Mouse (Mus musculus): ENCODE results near the gene Fam171a2. TPM values are rescaled to one million over a fixed set of nuclear protein-coding genes. Genes with fewer than 3 reads are reported as not detected.
A peak's percentile ranks its signal among the peaks of the same experiment; 100 is the strongest.

The Fam171a2 gene
- polyA plus RNA-seq, 1 experiment from 2014 or later, result 2.5 TPM

- 75% methylated on average over 8 of the region's 8 CpGs for WGBS
- H3K27ac ChIP-seq (ENCODE audit: low read length), result no peak overlapping the region
These were observed 21.7 kb downstream of the Fam171a2 start for GRCm38 (mm10) chr11:102425555-102426316.

GRCm38 (mm10) chr11:102424666-102425065 is 22.8 kb downstream of the Fam171a2 start:
- ATAC-seq (ENCODE audit: insufficient read depth, low FRiP score), result no peak
- Histone ChIP-seq H3K27me3 (ENCODE audit: control insufficient read depth, insufficient read depth, low read length) (no peaks in the 10 kb centered on the region), H3K27ac (ENCODE audit: low read length) (no peak overlapping the region), H3K4me2 (ENCODE audit: low read depth, low read length) (no peak overlapping the region), H3K4me1 (ENCODE audit: control insufficient read depth, insufficient read depth, low read length) (peaks cover 3% of the 10 kb centered on the region), H3K9me3 (replicated peaks; ENCODE audit: control insufficient read depth, low read length) (no peaks in the 10 kb centered on the region), H3K4me3 (replicated peaks; ENCODE audit: low read length) (no peak overlapping the region), H3K9ac (ENCODE audit: low read length) (no peak overlapping the region), H3K36me3 (ENCODE audit: control insufficient read depth, insufficient read depth, low read length) (no peaks in the 10 kb centered on the region)
- WGBS, result 70% methylated on average over 6 of the region's 6 CpGs

More at GRCm38 (mm10) chr11:102425555-102426316, 21.7 kb downstream of the Fam171a2 start:
- no peak overlapping the region for H3K4me3 ChIP-seq (replicated peaks; ENCODE audit: low read length)
- H3K36me3 ChIP-seq (ENCODE audit: control insufficient read depth, insufficient read depth, low read length), result no peaks in the 10 kb centered on the region
- H3K4me1 ChIP-seq (ENCODE audit: control insufficient read depth, insufficient read depth, low read length), result peaks cover 6% of the 10 kb centered on the region
- no peaks in the 10 kb centered on the region for H3K27me3 ChIP-seq (ENCODE audit: control insufficient read depth, insufficient read depth, low read length)
- no peak overlapping the region for H3K9ac ChIP-seq (ENCODE audit: low read length)
- no peak overlapping the region for H3K4me2 ChIP-seq (ENCODE audit: low read depth, low read length)
- no peaks in the 10 kb centered on the region for H3K9me3 ChIP-seq (replicated peaks; ENCODE audit: control insufficient read depth, low read length)
- ATAC-seq (ENCODE audit: insufficient read depth, low FRiP score), result no peak

- no peak for ATAC-seq (ENCODE audit: insufficient read depth, low FRiP score)
- H3K9ac ChIP-seq (ENCODE audit: low read length), result no peak overlapping the region
- 46% methylated on average over 8 of the region's 8 CpGs for WGBS
These were observed 25.9 kb downstream of the Fam171a2 start for GRCm38 (mm10) chr11:102421559-102421958.

GRCm38 (mm10) chr11:102418887-102419286 is 28.6 kb downstream of the Fam171a2 start:
- no peaks in the 10 kb centered on the region for H3K36me3 ChIP-seq (ENCODE audit: control insufficient read depth, insufficient read depth, low read length)
- no peak overlapping the region for H3K4me2 ChIP-seq (ENCODE audit: low read depth, low read length)
- no peaks in the 10 kb centered on the region for H3K9me3 ChIP-seq (replicated peaks; ENCODE audit: control insufficient read depth, low read length)
- H3K4me3 ChIP-seq (replicated peaks; ENCODE audit: low read length), result no peak overlapping the region
- no peak overlapping the region for H3K9ac ChIP-seq (ENCODE audit: low read length)
- no peak for ATAC-seq (ENCODE audit: insufficient read depth, low FRiP score)
- no peak overlapping the region for H3K27ac ChIP-seq (ENCODE audit: low read length)
- H3K4me1 ChIP-seq (ENCODE audit: control insufficient read depth, insufficient read depth, low read length), result no peaks in the 10 kb centered on the region
- H3K27me3 ChIP-seq (ENCODE audit: control insufficient read depth, insufficient read depth, low read length), result no peaks in the 10 kb centered on the region

More at GRCm38 (mm10) chr11:102421559-102421958, 25.9 kb downstream of the Fam171a2 start:
- Histone ChIP-seq H3K4me1 (ENCODE audit: control insufficient read depth, insufficient read depth, low read length) (no peaks in the 10 kb centered on the region), H3K4me2 (ENCODE audit: low read depth, low read length) (no peak overlapping the region), H3K4me3 (replicated peaks; ENCODE audit: low read length) (no peak overlapping the region), H3K27me3 (ENCODE audit: control insufficient read depth, insufficient read depth, low read length) (no peaks in the 10 kb centered on the region), H3K27ac (ENCODE audit: low read length) (no peak overlapping the region), H3K9me3 (replicated peaks; ENCODE audit: control insufficient read depth, low read length) (no peaks in the 10 kb centered on the region), H3K36me3 (ENCODE audit: control insufficient read depth, insufficient read depth, low read length) (no peaks in the 10 kb centered on the region)

- H3K9ac ChIP-seq (ENCODE audit: low read length), result no peak overlapping the region
- no peaks in the 10 kb centered on the region for H3K27me3 ChIP-seq (ENCODE audit: control insufficient read depth, insufficient read depth, low read length)
- 72% methylated on average over 1 of the region's 1 CpGs for WGBS
- H3K4me2 ChIP-seq (ENCODE audit: low read depth, low read length), result no peak overlapping the region
- H3K9me3 ChIP-seq (replicated peaks; ENCODE audit: control insufficient read depth, low read length), result no peaks in the 10 kb centered on the region
- H3K4me3 ChIP-seq (replicated peaks; ENCODE audit: low read length), result no peak overlapping the region
- no peaks in the 10 kb centered on the region for H3K36me3 ChIP-seq (ENCODE audit: control insufficient read depth, insufficient read depth, low read length)
- ATAC-seq (ENCODE audit: insufficient read depth, low FRiP score), result no peak
- no peaks in the 10 kb centered on the region for H3K4me1 ChIP-seq (ENCODE audit: control insufficient read depth, insufficient read depth, low read length)
- H3K27ac ChIP-seq (ENCODE audit: low read length), result no peak overlapping the region
These were observed 30.3 kb downstream of the Fam171a2 start for GRCm38 (mm10) chr11:102417160-102417559.

- 62% methylated on average over 10 of the region's 10 CpGs for WGBS
- Histone ChIP-seq H3K9ac (ENCODE audit: low read length) (no peak overlapping the region), H3K4me3 (replicated peaks; ENCODE audit: low read length) (no peak overlapping the region), H3K9me3 (replicated peaks; ENCODE audit: control insufficient read depth, low read length) (no peaks in the 10 kb centered on the region), H3K27me3 (ENCODE audit: control insufficient read depth, insufficient read depth, low read length) (no peaks in the 10 kb centered on the region), H3K4me1 (ENCODE audit: control insufficient read depth, insufficient read depth, low read length) (peaks cover 3% of the 10 kb centered on the region; the same call in 1 of the 2 replicates), H3K36me3 (ENCODE audit: control insufficient read depth, insufficient read depth, low read length) (no peaks in the 10 kb centered on the region), H3K27ac (ENCODE audit: low read length) (no peak overlapping the region), H3K4me2 (ENCODE audit: low read depth, low read length) (no peak overlapping the region)
- no peak for ATAC-seq (ENCODE audit: insufficient read depth, low FRiP score)
These were observed 32.3 kb downstream of the Fam171a2 start for GRCm38 (mm10) chr11:102415034-102415802.

- H3K4me3 ChIP-seq (replicated peaks; ENCODE audit: low read length), result no peak overlapping the region
- H3K4me2 ChIP-seq (ENCODE audit: low read depth, low read length), result no peak overlapping the region
- no peaks in the 10 kb centered on the region for H3K9me3 ChIP-seq (replicated peaks; ENCODE audit: control insufficient read depth, low read length)
- 76% methylated on average over 8 of the region's 8 CpGs for WGBS
- H3K27me3 ChIP-seq (ENCODE audit: control insufficient read depth, insufficient read depth, low read length), result no peaks in the 10 kb centered on the region
- ATAC-seq (ENCODE audit: insufficient read depth, low FRiP score), result no peak
- H3K27ac ChIP-seq (ENCODE audit: low read length), result no peak overlapping the region
- no peaks in the 10 kb centered on the region for H3K36me3 ChIP-seq (ENCODE audit: control insufficient read depth, insufficient read depth, low read length)
- no peak overlapping the region for H3K9ac ChIP-seq (ENCODE audit: low read length)
- H3K4me1 ChIP-seq (ENCODE audit: control insufficient read depth, insufficient read depth, low read length), result peaks cover 8% of the 10 kb centered on the region; the same call in 1 of the 2 replicates
These were observed 34.4 kb downstream of the Fam171a2 start for GRCm38 (mm10) chr11:102413059-102413458.

GRCm38 (mm10) chr11:102411704-102412103 is 35.8 kb downstream of the Fam171a2 start:
- WGBS, result 8% methylated on average over 11 of the region's 11 CpGs
- H3K4me1 ChIP-seq (ENCODE audit: control insufficient read depth, insufficient read depth, low read length), result peaks cover 12% of the 10 kb centered on the region; the same call in 1 of the 2 replicates
- 0 out of 2 replicates have a peak overlapping the region, but pooled peaks have one; percentile 23 for H3K9ac ChIP-seq (ENCODE audit: low read length)
- ATAC-seq (ENCODE audit: insufficient read depth, low FRiP score), result 0 out of 2 replicates have a peak, but pooled peaks have one; percentile 11
- H3K27me3 ChIP-seq (ENCODE audit: control insufficient read depth, insufficient read depth, low read length), result no peaks in the 10 kb centered on the region
- no peaks in the 10 kb centered on the region for H3K9me3 ChIP-seq (replicated peaks; ENCODE audit: control insufficient read depth, low read length)
- no peaks in the 10 kb centered on the region for H3K36me3 ChIP-seq (ENCODE audit: control insufficient read depth, insufficient read depth, low read length)
- no peak overlapping the region for H3K27ac ChIP-seq (ENCODE audit: low read length)
- H3K4me3 ChIP-seq (replicated peaks; ENCODE audit: low read length), result no peak overlapping the region
- no peak overlapping the region for H3K4me2 ChIP-seq (ENCODE audit: low read depth, low read length)

GRCm38 (mm10) chr11:102411061-102411460 is 36.4 kb downstream of the Fam171a2 start:
- Histone ChIP-seq H3K27me3 (ENCODE audit: control insufficient read depth, insufficient read depth, low read length) (no peaks in the 10 kb centered on the region), H3K36me3 (ENCODE audit: control insufficient read depth, insufficient read depth, low read length) (no peaks in the 10 kb centered on the region), H3K9me3 (replicated peaks; ENCODE audit: control insufficient read depth, low read length) (no peaks in the 10 kb centered on the region), H3K9ac (ENCODE audit: low read length) (peak overlapping the region; percentile 43; the same call in 1 of the 2 replicates), H3K4me2 (ENCODE audit: low read depth, low read length) (no peak overlapping the region), H3K27ac (ENCODE audit: low read length) (no peak overlapping the region), H3K4me1 (ENCODE audit: control insufficient read depth, insufficient read depth, low read length) (peaks cover 18% of the 10 kb centered on the region), H3K4me3 (replicated peaks; ENCODE audit: low read length) (no peak overlapping the region)
- 71% methylated on average over 3 of the region's 3 CpGs for WGBS
- no peak for ATAC-seq (ENCODE audit: insufficient read depth, low FRiP score)

Measured in stomach, embryonic 16.5 days (tissue).